Mouse (Mus musculus) kidney, postnatal 25 days (tissue): ENCODE measurements at regions not wholly inside any gene's neighbourhood (a gene's known extent, or its start where the extent isn't known, plus 50 kb on each side); places are given as distances from the start of the nearest gene placed in this dataset.

Experiments
- DNase-seq, 2 experiments: peaks; one replicate each; pipeline ENCODE4 v3.0.0; 2021; ENCODE audit warnings: mixed read lengths in 2 of 2

DNA sequence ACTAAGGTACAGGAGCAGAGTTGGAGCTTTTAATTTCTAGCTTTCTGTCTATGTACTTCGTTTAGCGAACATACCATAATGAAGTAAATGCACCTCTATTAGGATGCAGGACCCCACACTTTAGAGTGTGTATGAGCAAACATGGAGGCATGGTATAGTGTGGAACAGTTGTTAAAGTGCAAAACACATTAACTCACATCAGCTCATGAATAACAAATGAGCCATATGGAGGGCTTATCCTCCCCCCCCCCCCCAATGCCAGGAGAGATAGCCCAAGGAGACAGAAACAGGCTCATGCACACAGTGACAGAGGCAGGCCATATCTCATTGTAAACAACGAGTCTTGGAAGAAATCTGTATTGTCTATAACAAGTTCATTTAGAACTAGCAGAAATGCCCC lies 270.9 kb upstream of the Sall1 start:
- DNase-seq: no peak

DNA sequence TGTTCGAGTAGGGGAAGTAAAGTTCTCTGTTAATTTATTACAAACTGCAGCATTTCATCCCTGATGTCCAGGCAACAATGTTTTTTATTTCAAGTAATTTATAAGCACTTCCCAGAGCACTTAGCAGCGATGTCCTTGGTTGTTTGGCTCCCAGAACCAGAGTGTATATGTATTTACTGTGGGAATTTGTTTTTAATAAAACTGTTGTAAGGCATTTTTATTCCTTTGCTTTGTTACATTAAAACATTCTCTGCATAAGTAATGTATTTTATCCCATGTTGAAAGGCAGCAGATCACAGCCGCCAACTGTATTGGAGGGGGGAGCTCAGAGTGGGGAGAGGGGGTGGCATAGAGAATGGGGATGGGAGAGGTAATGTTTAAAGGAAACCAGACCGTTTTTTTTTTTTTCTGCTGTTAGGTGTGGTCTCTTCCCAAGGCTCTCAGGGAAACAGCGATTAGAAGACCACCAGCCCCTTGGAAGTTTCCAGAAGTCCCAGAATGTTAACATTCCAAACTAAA lies 266.8 kb upstream of the Sall1 start:
- DNase-seq: no peak

DNA sequence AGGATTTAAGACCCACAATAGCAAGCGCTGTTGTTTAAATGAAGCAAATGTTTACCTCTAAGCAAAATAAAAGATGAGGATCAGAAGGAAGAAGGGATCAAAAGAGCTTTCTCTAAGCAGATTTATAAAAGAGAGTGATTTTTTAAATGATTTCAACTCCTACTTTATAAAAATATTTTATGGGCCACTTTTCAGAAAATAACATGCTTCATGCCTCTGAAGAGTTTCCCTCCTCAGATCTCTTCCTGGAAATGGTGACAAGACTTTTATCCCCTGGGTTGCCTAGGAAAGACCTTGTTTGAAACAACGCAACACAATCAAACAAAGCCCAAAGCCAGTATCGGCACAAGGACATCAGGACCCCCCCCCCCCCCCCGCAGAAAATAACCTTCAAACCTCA lies 265.6 kb upstream of the Sall1 start:
- no peak for DNase-seq

DNA sequence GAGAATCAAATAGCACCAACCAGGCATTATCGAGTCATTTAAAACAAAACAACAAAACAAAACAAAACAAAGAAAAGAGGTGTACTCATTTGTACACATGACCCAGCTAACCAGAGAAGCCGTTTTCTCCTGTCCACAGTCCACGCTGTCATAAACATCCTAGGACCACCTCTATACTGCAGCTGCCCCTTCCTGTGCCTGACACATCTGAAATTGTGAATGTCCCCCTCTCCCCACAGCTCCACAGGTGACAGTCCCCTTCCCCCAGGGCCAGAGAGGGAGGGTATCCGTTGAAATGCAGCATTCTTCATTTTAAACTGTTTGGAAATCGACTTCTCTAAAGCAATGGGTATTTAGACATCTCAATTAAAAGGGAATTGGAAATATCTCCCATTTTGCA lies 265.0 kb upstream of the Sall1 start:
- DNase-seq: no peak

DNA sequence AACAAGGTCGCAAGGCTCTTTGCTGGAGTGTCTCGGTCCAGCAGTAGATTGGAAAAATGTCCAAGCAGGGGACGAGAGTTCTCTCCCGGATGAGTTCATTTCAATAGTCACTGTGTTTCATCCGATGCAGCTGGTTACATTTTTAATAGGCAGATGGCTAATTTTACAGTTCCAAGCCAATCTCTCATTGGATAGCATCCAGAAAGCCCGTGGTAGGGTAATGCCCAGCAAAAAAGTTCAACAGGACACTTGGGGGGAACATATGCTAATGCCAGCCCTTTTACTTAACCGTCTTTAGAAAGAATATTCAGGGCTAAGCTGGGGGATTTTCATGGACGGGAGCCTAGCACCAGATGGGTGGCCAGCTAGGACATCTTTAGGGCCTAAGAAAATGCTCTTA lies 264.6 kb upstream of the Sall1 start:
- no peak for DNase-seq

DNA sequence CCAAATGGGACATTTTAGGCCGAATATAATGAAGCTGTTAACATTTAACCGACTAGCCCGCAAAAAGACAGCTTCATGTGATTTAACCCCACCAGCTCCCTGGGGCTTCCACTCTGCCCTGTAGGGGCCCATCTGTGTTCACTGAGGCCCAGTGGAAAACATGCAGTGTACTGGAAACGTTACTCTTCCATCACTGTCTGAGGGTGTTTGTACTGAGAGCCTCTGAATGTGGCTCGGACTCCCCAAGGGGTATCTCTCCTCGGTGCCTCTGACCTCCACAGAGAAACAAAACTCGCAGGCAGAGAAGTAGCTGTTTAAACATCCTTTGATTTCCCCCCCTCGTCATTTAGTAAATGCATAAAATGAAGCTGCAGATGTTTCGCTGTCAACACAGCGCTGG lies 263.6 kb upstream of the Sall1 start:
- peak in 1 of 2 experiments; percentile 51 for DNase-seq

DNA sequence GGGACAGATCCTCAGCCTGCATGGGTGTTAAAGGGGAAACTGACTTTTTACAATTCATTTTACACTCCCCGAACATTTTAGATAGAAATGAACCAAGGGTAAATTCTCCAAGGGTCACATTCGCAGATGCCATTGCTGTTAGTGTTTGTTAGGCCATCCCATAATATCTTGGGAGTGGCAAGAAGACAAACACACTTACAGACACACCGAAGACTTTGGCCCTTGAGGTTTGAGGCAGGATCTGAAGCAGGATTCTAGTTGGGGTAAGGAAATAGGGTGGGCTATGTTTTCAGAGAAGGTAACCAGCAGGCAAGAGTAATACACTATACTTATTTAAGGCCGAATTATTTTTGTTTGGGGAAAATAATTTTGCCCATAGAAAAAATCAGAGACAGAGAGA lies 263.1 kb upstream of the Sall1 start:
- DNase-seq: no peak

DNA sequence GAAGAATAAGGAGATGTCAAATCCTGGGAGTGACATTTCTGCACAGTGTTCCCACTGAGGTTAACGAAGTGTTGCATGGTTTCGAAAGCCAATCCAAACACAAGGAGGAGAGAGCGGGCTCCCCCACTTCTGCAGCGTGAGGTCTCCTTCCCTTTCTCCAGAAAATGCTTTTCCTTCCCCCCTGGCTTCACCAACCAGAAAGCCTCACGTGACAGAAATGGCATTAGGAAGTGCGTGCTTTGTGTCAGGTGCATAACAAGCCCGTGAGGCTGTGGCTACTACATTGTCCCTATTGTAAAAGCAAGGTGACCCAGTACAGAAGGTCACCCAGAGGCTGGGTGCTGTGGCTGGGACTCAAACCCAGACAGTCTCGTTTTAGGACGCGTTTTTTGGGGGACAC lies 260.2 kb upstream of the Sall1 start:
- no peak for DNase-seq

DNA sequence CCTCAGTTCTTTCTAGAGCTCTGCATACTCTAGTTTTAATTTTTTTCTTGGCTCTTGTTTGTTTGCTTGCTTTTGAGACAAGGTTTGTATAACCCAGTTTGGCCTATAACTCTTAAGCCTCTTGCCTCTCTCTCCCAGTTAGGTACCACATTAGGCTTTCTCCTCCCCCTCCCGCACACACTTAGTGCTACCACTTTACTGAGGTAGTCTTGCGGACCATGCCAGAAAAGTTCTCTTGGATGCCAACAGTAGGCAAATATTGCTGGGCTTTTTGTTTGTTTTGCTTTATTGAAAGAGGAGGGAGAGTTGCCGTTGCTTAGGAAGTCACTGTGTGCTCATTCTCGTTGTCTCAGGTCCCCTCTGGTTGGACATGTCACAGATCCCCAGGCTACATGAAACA lies 259.4 kb upstream of the Sall1 start:
- no peak for DNase-seq

DNA sequence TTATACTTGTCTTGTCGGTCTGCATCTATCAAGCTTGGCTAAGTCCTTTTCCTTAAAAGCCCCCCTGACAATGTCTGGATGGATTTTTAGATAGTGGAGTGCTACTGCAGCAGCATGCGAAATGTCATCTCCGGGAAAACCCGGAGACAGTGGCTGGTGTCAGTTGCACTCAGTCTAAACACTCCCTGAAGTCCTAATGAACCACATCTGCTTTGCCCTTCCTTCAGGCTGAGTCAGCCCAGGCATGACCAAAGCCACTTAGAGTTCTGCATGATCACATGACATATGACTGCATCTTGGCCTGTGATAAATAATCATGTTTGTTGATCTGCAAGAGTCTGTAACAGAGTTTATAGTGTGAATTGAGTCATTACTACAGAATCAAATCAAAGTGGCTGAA lies 255.7 kb upstream of the Sall1 start:
- DNase-seq: no peak

DNA sequence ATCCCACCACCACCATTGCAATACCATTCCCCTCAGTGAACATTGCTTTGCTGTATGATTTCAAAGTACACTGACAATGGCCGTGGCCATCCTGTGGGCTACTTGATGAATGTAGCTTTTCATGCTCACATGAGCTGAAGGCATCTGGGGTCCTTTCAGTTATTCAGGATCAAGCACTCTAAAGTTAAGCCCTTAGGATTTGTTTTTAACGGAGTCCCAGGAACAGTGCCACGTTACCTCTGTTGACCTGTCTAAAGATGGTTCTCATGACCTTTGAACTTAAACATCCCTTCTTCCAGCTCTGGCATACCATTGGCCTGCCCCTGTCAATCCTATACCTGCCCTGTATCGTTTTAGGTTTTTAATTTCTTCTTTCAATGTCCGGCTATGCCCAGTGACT lies 251.7 kb upstream of the Sall1 start:
- DNase-seq: no peak

DNA sequence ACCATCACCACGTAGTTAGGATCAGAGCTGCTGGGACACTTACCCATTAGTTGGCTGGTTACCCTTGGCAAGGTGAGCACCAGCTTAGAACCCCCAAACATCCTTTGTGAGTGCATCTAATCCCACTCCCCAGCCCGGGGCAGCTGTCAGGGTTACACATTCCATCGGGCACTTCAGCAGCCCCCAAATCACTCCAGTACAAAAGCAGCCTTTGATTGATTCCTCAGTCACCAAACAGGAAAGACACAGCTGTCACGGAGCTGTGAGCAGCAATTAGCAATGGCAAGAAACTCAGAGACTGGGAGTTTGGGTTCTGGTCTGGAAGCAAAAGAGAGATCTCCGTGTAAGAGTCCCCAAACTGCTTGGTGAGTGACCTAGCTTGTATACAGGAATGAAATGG lies 245.1 kb upstream of the Sall1 start:
- no peak for DNase-seq

DNA sequence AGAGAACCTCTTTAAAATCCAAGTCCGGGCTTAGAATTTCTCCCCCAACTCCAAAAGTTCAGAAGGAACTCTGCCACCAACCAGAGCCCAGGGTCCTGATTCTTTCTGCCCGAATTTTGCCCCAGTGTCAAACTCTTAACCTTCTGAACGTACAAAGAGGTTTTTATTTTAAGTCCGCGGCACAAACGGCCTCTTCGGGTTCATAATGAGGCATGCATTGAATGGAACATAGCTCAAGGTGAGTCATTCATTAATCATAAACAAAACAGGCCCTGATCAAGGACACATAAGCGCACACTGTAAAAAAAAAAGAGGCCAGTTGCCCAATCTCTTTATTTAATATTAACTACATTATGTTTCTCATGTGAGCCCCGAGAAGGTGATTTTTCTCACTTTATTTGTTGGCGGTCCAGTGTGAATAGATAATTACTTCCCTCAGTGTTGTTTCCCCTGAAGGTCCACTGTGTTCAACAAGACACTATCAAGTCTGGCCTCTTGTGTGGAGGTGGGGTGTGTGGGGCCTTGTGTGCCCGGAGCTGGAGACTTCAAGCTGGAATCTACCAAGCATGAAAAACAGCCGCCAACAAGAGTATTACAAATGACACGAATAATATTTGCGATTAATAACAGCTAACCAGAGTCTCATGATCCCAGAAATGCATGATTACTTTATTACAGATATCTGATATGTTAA lies 241.1 kb upstream of the Sall1 start:
- peak; percentile 61 to 84 for DNase-seq

DNA sequence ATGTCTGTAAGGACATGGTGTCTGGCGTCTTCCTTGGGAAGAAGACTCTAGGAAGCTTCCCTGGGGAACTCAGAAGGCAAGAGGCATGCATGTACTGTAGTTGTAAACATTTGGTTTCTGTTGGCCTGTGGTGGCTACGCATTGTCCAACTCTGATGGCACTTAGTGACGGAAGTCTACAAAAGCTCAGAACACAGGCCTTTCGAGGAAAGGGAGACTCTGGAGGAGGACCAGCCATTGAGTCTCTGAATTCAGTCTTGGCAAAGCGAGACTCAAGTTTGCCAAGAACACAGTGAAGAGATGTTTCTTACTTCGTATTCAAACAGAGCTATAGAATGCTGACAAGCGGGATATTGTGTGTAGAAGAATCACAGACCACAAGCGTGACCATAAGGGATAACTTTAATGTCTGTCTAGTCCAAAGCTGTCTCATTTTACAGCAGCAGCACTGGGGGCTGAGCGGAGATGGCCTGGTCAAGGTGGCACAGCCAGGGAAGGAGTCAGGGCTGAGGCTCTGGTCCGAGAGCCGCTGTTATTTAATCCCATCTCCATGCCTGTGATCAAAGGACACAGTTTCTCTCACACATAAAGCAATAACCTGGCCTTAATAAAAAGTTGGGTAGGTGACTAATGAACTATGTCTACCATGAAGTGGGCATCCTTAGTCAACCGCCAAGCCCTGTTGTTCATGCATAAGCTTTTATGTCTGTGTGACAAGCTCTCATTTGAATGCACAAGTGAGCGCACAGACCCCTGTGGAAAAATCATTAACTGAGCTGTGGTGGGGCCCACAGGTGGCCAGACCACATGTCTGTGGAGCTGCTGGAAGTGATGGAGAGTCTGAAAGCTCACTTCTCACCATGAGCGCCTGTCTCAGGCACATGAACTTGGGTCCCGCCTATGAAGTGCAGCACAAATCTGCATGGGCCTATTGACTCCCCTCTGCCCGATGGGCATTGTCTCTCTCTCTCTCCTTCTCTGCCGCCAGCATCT lies 239.4 kb upstream of the Sall1 start:
- DNase-seq: no peak

DNA sequence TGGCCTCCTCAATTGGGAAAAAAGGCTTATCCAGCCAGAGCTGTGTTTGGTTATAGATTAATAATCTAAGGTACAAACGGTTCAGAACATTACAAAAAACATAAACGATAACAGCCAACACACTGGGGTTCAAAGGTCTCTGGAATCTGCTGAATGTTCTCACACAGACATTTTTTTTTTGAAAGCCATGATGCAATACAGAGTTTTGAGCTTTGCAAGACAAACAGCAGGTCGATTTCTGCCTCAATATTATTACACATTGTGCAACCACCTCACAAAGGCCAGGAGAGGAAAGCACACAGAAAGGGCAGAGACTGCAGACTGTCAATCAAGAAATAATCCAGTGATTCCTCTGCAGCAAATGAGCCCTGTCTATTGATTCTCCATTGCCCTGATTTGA lies 235.9 kb upstream of the Sall1 start:
- DNase-seq: peak; percentile 11 to 54

DNA sequence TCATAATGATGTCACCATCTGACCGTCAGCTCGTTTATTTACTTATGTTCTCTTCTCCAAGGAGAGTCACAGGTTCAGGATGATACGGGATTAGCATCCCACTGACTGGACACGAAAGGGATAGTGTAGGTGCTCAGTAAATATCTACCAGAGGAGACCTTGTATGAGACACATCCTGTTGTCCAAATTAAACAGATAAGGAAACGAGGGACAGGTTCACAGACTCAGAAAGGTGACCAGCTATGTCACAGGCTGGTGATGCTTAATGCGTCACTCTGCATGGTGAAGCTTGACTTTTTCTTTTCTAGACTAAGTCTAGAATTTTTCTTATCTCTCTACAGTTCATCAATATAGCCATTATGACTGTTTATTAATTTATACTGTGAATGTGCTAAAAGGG lies 235.2 kb upstream of the Sall1 start:
- DNase-seq: no peak

DNA sequence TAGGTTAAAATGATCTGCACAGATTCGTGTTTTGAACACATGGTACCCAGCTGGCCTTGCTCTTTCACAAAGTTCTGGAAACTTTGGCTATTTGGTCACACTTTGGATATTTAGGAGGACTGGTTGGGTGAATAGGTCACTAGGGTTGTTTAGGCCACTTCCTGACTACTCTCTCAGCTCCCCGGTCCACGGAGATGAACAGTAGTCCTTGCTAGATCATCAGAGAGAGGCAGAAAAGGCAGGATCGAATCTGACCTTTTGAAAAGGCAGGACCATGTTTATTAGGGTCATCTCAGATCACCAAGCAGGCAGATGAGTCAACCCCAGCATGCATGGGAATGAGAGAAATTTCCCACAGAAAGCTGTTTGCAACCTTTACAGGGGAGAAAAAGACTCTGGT lies 229.3 kb upstream of the Sall1 start:
- no peak for DNase-seq

DNA sequence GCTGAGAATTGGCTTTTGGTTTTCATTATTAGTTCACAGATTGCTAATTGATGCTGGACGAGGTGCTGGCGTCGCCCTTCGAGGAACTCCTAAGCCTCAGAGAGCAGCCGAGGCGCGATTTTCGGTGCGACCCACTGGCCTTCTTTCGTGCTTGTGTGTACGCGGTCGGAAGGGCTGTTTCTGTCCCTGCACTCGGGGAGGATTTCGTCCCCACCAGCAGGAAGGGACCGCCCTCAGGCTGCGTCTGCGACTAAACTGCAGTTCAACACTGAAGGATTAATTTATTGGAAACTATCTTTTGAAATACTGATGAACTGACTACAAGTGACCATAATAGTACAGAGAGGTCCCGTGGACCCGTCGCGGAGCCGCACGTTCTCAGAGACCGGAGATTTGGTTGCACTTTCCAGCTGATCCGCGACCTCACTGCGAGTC lies 228.4 kb upstream of the Sall1 start:
- DNase-seq: peak; percentile 27 to 52

DNA sequence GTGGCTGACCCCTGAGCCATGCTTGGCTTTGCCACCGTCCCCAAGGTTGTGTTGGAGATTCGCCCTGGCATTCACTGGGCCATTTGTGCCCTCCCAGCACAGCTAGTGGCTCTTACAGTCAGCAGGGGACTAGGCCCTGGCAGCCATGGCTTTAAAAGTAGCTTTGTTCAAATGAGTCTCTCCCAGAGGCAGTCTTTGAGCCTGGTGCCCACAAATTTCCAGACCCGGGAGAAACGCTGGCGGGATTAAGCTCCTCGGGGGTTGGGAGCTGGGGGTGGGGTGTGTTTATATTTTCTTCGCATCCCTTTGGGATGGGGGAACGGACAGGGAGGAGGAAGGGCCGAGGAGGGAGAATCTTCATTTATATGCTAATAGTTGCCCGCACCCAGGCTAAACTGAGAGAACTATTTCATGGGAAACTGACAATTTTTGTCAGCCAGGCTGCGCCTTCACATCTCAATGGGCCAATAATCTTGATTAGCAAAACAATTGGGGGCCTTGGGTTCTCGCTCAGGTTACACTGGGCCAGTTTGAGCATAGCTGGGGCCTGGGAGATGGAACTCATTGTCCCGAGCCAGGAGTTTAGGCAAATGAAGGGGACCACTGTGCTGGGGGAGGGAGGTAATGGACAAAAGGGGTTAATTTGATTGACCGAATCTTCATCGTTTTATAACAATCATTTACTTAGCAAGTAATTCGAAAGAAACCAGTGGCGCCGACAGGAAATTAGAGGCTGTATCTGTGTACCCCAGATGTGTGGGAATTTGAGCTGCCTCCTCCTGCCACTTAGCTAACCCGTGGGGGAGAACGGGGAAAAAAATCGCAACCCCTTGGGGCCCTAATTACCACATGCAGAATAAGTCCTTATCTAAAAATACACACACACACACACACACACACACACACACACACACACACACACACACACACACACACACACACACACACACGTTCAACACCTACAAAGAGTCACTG lies 227.7 kb upstream of the Sall1 start:
- no peak for DNase-seq

DNA sequence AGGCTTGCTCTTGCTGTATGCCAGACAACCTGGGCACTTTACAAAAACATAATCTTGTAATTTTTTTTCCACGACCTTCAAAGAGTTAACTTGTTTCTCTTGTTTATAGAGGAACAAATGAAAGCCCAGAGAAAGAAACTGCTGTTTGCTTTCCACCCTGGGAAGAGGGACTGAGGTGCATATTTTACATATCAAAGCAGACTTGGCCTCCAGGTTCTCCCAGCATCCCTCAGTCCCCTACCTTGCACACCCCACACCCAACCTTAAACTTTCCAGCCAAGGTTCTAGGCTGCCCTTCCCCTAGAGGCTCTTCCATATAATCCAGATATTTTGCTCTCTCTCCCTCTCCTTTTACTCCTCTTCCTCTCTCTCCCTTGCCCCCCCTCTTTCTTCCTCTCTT lies 226.0 kb upstream of the Sall1 start:
- DNase-seq: no peak

DNA sequence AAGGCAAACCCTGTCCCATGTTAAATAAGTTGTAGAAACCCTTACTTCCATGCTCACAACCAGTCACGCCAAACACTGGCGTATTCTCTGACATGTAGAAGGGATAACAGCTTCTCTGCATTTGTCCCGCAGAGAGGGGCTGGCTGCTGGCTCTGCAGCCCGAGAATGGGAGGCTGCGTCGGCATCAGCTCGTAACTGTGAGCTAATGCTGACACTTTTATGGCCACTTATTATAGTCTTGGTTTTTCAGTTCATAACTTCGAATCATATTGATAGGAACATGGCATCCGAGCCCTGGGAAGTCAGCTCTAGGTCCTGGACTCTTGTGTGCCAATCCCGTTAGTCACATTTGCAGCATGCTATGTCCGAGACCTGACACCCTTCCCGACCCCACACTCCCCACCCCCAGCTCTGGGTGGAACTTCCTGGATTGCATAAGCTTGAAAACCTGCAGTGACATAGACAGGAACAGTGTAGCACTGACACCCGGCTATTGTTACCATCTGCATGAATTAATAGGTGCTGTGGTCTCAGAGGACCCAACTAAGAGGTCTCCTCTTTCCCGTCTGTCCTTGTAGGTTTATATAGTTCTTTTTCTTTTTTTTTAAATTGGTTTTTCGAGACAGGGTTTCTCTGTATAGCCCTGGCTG lies 217.3 kb upstream of the Sall1 start:
- DNase-seq: no peak

DNA sequence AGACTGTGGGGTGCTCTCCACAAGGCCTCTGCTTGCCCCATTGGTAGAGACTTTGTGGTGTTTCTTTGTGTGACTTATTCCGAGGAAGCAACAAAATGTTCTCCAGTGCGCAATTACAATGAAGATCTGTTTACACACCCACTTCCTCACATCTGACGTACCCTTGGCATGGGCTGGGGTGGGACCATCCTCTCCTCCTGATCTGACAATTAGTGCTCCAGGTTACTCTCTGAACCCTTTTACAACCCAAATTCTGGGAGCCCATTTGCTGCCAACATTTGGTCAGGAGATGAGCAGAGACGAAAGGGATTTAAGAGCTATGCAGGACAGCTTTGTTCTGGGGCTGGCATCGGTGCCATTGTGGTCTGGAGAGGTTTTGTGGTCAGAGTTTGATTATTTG lies 215.9 kb upstream of the Sall1 start:
- DNase-seq: no peak
